Mouse (Mus musculus): Measurements from ENCODE around the gene Kirrel3. TPM values are rescaled to one million over a fixed set of nuclear protein-coding genes. Genes with fewer than 3 reads are reported as not detected.

The Kirrel3 gene
- polyA plus RNA-seq, 1 experiment from 2014 or later = 50.5 TPM

DNA sequence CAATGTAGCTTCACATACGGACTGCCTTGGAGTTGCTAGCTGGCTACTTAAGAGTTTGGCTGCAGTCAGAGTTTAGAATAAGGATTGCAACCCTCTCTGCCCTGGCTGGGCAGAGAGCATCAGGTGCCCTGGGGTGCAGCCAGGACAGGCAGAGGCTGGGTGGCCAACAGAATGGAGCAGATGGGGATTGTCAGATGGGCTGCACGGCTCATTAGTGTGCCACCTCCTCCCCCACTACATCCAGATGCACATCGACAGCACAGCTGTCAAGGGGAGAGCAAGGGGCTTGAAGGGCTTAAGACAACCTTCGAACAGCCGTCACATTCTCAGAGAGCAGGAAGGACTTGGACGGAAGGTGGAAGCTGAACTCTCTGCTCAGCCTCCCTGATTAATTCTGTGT is 177.7 kb downstream of the Kirrel3 start:
- no peak for ATAC-seq (replicated peaks)

GRCm38 (mm10) chr9:34665361-34666129 is 179.9 kb downstream of the Kirrel3 start:
- WGBS = 54% methylated on average over 15 of the region's 15 CpGs
- no peaks in the 10 kb centered on the region for H3K9me3 ChIP-seq
- ATAC-seq (replicated peaks) = no peak
- no peak overlapping the region for H3K27ac ChIP-seq
- H3K4me1 ChIP-seq = peaks cover 18% of the 10 kb centered on the region
- H3K4me2 ChIP-seq = no peak overlapping the region
- no peaks in the 10 kb centered on the region for H3K36me3 ChIP-seq (replicated peaks)
- H3K9ac ChIP-seq = no peak overlapping the region
- no peak overlapping the region for H3K4me3 ChIP-seq
- no peaks in the 10 kb centered on the region for H3K27me3 ChIP-seq (replicated peaks)

More for the DNA sequence above, 177.7 kb downstream of the Kirrel3 start:
- H3K36me3 ChIP-seq (replicated peaks) = no peaks in the 10 kb centered on the region
- H3K27me3 ChIP-seq (replicated peaks) = no peaks in the 10 kb centered on the region
- H3K9ac ChIP-seq = no peak overlapping the region
- no peak overlapping the region for H3K4me3 ChIP-seq
- H3K9me3 ChIP-seq = no peaks in the 10 kb centered on the region
- no peak overlapping the region for H3K4me2 ChIP-seq
- H3K4me1 ChIP-seq = peaks cover 18% of the 10 kb centered on the region
- 27% methylated on average over 6 of the region's 6 CpGs for WGBS
- no peak overlapping the region for H3K27ac ChIP-seq

GRCm38 (mm10) chr9:34667182-34667581 is 181.5 kb downstream of the Kirrel3 start:
- Histone ChIP-seq H3K36me3 (replicated peaks) (no peaks in the 10 kb centered on the region), H3K4me1 (peaks cover 21% of the 10 kb centered on the region), H3K27me3 (replicated peaks) (no peaks in the 10 kb centered on the region), H3K9me3 (no peaks in the 10 kb centered on the region), H3K4me3 (no peak overlapping the region), H3K27ac (no peak overlapping the region), H3K4me2 (no peak overlapping the region), H3K9ac (no peak overlapping the region)
- 79% methylated on average over 1 of the region's 1 CpGs for WGBS
- no peak for ATAC-seq (replicated peaks)

DNA sequence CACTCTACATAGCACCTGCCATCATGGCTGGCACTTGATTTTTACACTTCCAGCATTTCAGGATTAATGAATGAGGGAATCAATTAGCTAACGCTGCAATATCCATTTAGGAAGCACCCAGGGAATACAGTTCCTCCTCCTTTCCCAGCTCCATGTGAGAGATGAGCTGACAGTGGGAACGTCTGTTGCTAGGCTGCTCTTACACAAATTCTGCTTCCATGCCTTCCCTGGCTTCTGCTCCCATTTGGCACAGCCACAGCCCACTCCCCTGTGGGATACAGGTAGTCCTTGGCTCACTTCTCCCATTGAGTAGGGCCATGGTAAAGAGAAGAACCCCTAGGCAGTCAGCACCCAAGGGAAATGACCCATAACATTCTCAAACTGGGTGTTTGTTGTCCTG is 185.2 kb downstream of the Kirrel3 start:
- no peaks in the 10 kb centered on the region for H3K36me3 ChIP-seq (replicated peaks)
- H3K4me2 ChIP-seq = no peak overlapping the region
- H3K27ac ChIP-seq = no peak overlapping the region
- no peak for ATAC-seq (replicated peaks)
- H3K4me1 ChIP-seq = peaks cover 10% of the 10 kb centered on the region
- H3K27me3 ChIP-seq (replicated peaks) = no peaks in the 10 kb centered on the region
- 64% methylated on average over 2 of the region's 2 CpGs for WGBS
- H3K9ac ChIP-seq = no peak overlapping the region
- no peak overlapping the region for H3K4me3 ChIP-seq
- H3K9me3 ChIP-seq = no peaks in the 10 kb centered on the region

- no peaks in the 10 kb centered on the region for H3K36me3 ChIP-seq (replicated peaks)
- ATAC-seq (replicated peaks) = no peak
- H3K4me3 ChIP-seq = no peak overlapping the region
- no peak overlapping the region for H3K4me2 ChIP-seq
- H3K9ac ChIP-seq = no peak overlapping the region
- H3K27ac ChIP-seq = no peak overlapping the region
- 84% methylated on average over 6 of the region's 6 CpGs for WGBS
- no peaks in the 10 kb centered on the region for H3K9me3 ChIP-seq
- no peaks in the 10 kb centered on the region for H3K4me1 ChIP-seq
- no peaks in the 10 kb centered on the region for H3K27me3 ChIP-seq (replicated peaks)
Observed at GRCm38 (mm10) chr9:34686798-34687197, 201.1 kb downstream of the Kirrel3 start.

GRCm38 (mm10) chr9:34688358-34688757 is 202.7 kb downstream of the Kirrel3 start:
- Histone ChIP-seq H3K36me3 (replicated peaks) (no peaks in the 10 kb centered on the region), H3K4me2 (no peak overlapping the region), H3K27me3 (replicated peaks) (no peaks in the 10 kb centered on the region), H3K4me3 (no peak overlapping the region), H3K9me3 (no peaks in the 10 kb centered on the region), H3K9ac (no peak overlapping the region), H3K27ac (no peak overlapping the region), H3K4me1 (no peaks in the 10 kb centered on the region)
- 56% methylated on average over 4 of the region's 4 CpGs for WGBS
- no peak for ATAC-seq (replicated peaks)

- Histone ChIP-seq H3K4me3 (no peak overlapping the region), H3K9ac (no peak overlapping the region), H3K9me3 (no peaks in the 10 kb centered on the region), H3K36me3 (replicated peaks) (no peaks in the 10 kb centered on the region), H3K27ac (no peak overlapping the region), H3K4me2 (no peak overlapping the region), H3K27me3 (replicated peaks) (no peaks in the 10 kb centered on the region), H3K4me1 (no peaks in the 10 kb centered on the region)
- ATAC-seq (replicated peaks) = no peak
- WGBS = 85% methylated on average over 3 of the region's 3 CpGs
Observed at GRCm38 (mm10) chr9:34689375-34689774, 203.7 kb downstream of the Kirrel3 start.

- Histone ChIP-seq H3K4me1 (no peaks in the 10 kb centered on the region), H3K27ac (no peak overlapping the region), H3K27me3 (replicated peaks) (no peaks in the 10 kb centered on the region), H3K9ac (no peak overlapping the region), H3K4me2 (no peak overlapping the region), H3K4me3 (no peak overlapping the region), H3K9me3 (no peaks in the 10 kb centered on the region), H3K36me3 (replicated peaks) (no peaks in the 10 kb centered on the region)
- 69% methylated on average over 5 of the region's 5 CpGs for WGBS
- ATAC-seq (replicated peaks) = no peak
Observed at GRCm38 (mm10) chr9:34695646-34696045, 210.0 kb downstream of the Kirrel3 start.

- no peak overlapping the region for H3K27ac ChIP-seq
- no peak overlapping the region for H3K4me2 ChIP-seq
- no peaks in the 10 kb centered on the region for H3K27me3 ChIP-seq (replicated peaks)
- no peak overlapping the region for H3K4me3 ChIP-seq
- H3K9ac ChIP-seq = no peak overlapping the region
- 76% methylated on average over 12 of the region's 12 CpGs for WGBS
- H3K4me1 ChIP-seq = peaks cover 16% of the 10 kb centered on the region
- no peak for ATAC-seq (replicated peaks)
- no peaks in the 10 kb centered on the region for H3K36me3 ChIP-seq (replicated peaks)
- no peaks in the 10 kb centered on the region for H3K9me3 ChIP-seq
Observed at GRCm38 (mm10) chr9:34703547-34704300, 218.0 kb downstream of the Kirrel3 start.

DNA sequence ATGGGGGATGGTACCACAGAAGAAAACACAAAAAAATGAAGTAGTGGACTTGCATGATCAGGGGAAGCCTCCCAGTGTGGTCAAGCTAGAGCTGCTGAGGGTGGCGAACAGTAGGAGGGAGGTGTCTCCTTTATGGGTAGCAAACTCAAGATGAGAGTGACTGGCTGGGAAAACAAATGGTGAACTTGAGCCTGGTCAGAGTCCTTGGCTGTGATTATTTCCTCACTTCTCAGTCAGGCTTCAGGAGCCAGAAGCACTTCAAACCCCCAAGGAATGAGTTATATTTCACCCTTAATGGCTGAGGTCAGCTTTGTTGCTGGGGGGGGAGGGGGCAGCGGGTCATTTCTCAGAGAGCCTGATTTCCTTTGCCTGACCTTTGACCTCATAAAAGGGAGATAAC is 218.7 kb downstream of the Kirrel3 start:
- ATAC-seq (replicated peaks) = no peak
- 73% methylated on average over 2 of the region's 2 CpGs for WGBS
- no peaks in the 10 kb centered on the region for H3K36me3 ChIP-seq (replicated peaks)
- H3K4me3 ChIP-seq = no peak overlapping the region
- H3K4me2 ChIP-seq = no peak overlapping the region
- H3K9me3 ChIP-seq = no peaks in the 10 kb centered on the region
- H3K9ac ChIP-seq = no peak overlapping the region
- H3K4me1 ChIP-seq = peaks cover 16% of the 10 kb centered on the region
- no peak overlapping the region for H3K27ac ChIP-seq
- no peaks in the 10 kb centered on the region for H3K27me3 ChIP-seq (replicated peaks)

DNA sequence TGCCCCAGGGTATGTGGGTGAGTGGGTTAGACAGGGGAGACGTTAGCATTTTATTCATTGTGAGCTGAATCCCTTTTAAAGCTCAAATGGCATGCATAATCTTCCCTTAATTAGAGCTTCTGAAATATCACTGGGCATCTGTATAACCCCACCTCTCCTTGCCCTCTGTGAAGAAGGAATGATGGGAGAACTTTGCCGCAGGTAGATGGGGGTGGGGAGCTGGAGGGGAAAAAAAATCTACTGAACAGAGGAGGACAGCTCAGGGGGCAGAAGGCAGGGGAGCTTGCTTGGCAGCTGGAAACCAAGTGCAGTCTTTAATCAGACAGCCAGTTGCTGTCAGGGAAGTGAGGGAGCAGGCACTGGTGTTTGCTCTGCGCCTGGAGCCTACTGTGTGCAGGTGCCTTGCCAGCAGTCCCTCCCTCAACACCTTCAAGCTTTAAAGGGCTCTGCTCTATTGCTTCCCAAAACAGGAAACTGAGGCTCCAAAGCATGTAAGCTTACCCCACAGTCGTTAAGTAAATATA is 220.7 kb downstream of the Kirrel3 start:
- H3K4me1 ChIP-seq = peaks cover 16% of the 10 kb centered on the region
- H3K4me2 ChIP-seq = no peak overlapping the region
- H3K27me3 ChIP-seq (replicated peaks) = no peaks in the 10 kb centered on the region
- no peaks in the 10 kb centered on the region for H3K9me3 ChIP-seq
- no peaks in the 10 kb centered on the region for H3K36me3 ChIP-seq (replicated peaks)
- WGBS = 46% methylated on average over 4 of the region's 4 CpGs
- peak; percentile 67 for ATAC-seq (replicated peaks)
- H3K4me3 ChIP-seq = no peak overlapping the region
- H3K27ac ChIP-seq = no peak overlapping the region; the same call in 1 of the 2 replicates
- H3K9ac ChIP-seq = no peak overlapping the region

GRCm38 (mm10) chr9:34708691-34709090 is 223.0 kb downstream of the Kirrel3 start:
- peaks cover 23% of the 10 kb centered on the region for H3K4me1 ChIP-seq
- WGBS = 83% methylated on average over 6 of the region's 6 CpGs
- H3K9me3 ChIP-seq = no peaks in the 10 kb centered on the region
- H3K27me3 ChIP-seq (replicated peaks) = no peaks in the 10 kb centered on the region
- H3K27ac ChIP-seq = no peak overlapping the region
- H3K36me3 ChIP-seq (replicated peaks) = no peaks in the 10 kb centered on the region
- H3K4me3 ChIP-seq = no peak overlapping the region
- no peak overlapping the region for H3K4me2 ChIP-seq
- no peak overlapping the region for H3K9ac ChIP-seq
- no peak for ATAC-seq (replicated peaks)

Data from midbrain, embryonic 15.5 days (tissue).